In genomic region chr13:56159614-56160363, GRCm38 (mm10) we compare ENCODE assay signal across 7 mouse cellular contexts. TPM values are rescaled to one million over a fixed set of nuclear protein-coding genes. Genes with fewer than 3 reads are reported as not detected.
DNase-seq lines count a peak whose midpoint lies in the region; ATAC-seq and TF ChIP-seq lines count a peak whose summit lies in the region.

No protein-coding gene starts in this region.

- H3K4me2 ChIP-seq in hindbrain, embryonic 16.5 days (ENCODE audit: low read length), result no peak overlapping the region
- peak overlapping the region; percentile 23; the same call in 1 of the 2 replicates for H3K4me2 ChIP-seq in embryonic facial prominence, embryonic 12.5 days (replicated peaks)
- no peak overlapping the region for H3K4me2 ChIP-seq in liver, postnatal 0 days (ENCODE audit: low read depth, low read length)

- peak; percentile 62 for DNase-seq in hindbrain, embryonic 10.5 days (ENCODE audit: low spot score)
- no peak for DNase-seq in liver, postnatal 0 days
- DNase-seq in cerebellum, adult 8-10 months, result no peak
- DNase-seq in cerebellum, adult 2 months, result no peak

- peaks cover 24% of the 10 kb centered on the region for H3K4me1 ChIP-seq in hindbrain, embryonic 10.5 days (replicated peaks)
- no peaks in the 10 kb centered on the region; the same call in 1 of the 2 replicates for H3K4me1 ChIP-seq in hindbrain, embryonic 16.5 days (ENCODE audit: control insufficient read depth, insufficient read depth, low read depth, low read length)
- H3K4me1 ChIP-seq in E14TG2a.4 (replicated peaks; ENCODE audit: low read depth, low read length), result peaks cover 20% of the 10 kb centered on the region
- H3K4me1 ChIP-seq in embryonic facial prominence, embryonic 12.5 days, result peaks cover 38% of the 10 kb centered on the region
- peaks cover 18% of the 10 kb centered on the region; the same call in 1 of the 2 replicates for H3K4me1 ChIP-seq in liver, postnatal 0 days (ENCODE audit: insufficient read depth)
- H3K4me1 ChIP-seq in cerebellum, adult 2 months (ENCODE audit: control insufficient read depth, insufficient read depth, low read length), result no peaks in the 10 kb centered on the region

- TF ChIP-seq CTCF in E14TG2a.4 (conservative IDR thresholded peaks at IDR 0.05; ENCODE audit: low read length), result no peak
- no peak for TF ChIP-seq CTCF in liver, postnatal 0 days (IDR thresholded peaks at IDR 0.05; ENCODE audit: low read depth)
- no peak for TF ChIP-seq CTCF in cerebellum, adult 2 months (IDR thresholded peaks at IDR 0.05; ENCODE audit: borderline replicate concordance, insufficient read depth, low read depth, low read length)

- H3K9me3 ChIP-seq in hindbrain, embryonic 10.5 days, result no peaks in the 10 kb centered on the region
- H3K9me3 ChIP-seq in hindbrain, embryonic 16.5 days (ENCODE audit: control insufficient read depth, low read length), result no peaks in the 10 kb centered on the region
- H3K9me3 ChIP-seq in E14TG2a.4 (ENCODE audit: low read length), result no peaks in the 10 kb centered on the region
- no peaks in the 10 kb centered on the region for H3K9me3 ChIP-seq in embryonic facial prominence, embryonic 12.5 days
- H3K9me3 ChIP-seq in liver, postnatal 0 days (ENCODE audit: low read length), result no peaks in the 10 kb centered on the region

- H3K36me3 ChIP-seq in hindbrain, embryonic 10.5 days, result no peaks in the 10 kb centered on the region
- no peaks in the 10 kb centered on the region for H3K36me3 ChIP-seq in hindbrain, embryonic 16.5 days (ENCODE audit: control insufficient read depth, insufficient read depth, low read length)
- no peaks in the 10 kb centered on the region for H3K36me3 ChIP-seq in E14TG2a.4 (ENCODE audit: insufficient read depth, low read length)
- no peaks in the 10 kb centered on the region for H3K36me3 ChIP-seq in embryonic facial prominence, embryonic 12.5 days
- H3K36me3 ChIP-seq in liver, postnatal 0 days (replicated peaks; ENCODE audit: insufficient read depth, low read length), result no peaks in the 10 kb centered on the region

- H3K27ac ChIP-seq in hindbrain, embryonic 10.5 days, result peak overlapping the region; percentile 62
- no peak overlapping the region for H3K27ac ChIP-seq in hindbrain, embryonic 16.5 days (ENCODE audit: low read depth, low read length)
- peak overlapping the region; percentile 30 for H3K27ac ChIP-seq in embryonic facial prominence, embryonic 12.5 days
- peak overlapping the region; percentile 57; the same call in 1 of the 2 replicates for H3K27ac ChIP-seq in liver, postnatal 0 days (ENCODE audit: low read depth)
- no peak overlapping the region for H3K27ac ChIP-seq in cerebellum, adult 2 months (ENCODE audit: insufficient read depth, low read length)

- no peak for TF ChIP-seq POLR2A in cerebellum, adult 2 months (IDR thresholded peaks at IDR 0.05; ENCODE audit: borderline replicate concordance, insufficient read depth, low read length)

- no peak overlapping the region for H3K9ac ChIP-seq in hindbrain, embryonic 16.5 days (ENCODE audit: low read depth, low read length)
- 0 out of 2 replicates have a peak overlapping the region, but pooled peaks have one; percentile 7 for H3K9ac ChIP-seq in embryonic facial prominence, embryonic 12.5 days
- no peak overlapping the region for H3K9ac ChIP-seq in liver, postnatal 0 days (replicated peaks)

- no peaks in the 10 kb centered on the region for H3K27me3 ChIP-seq in hindbrain, embryonic 10.5 days (ENCODE audit: insufficient read depth, poor library complexity, severe bottlenecking)
- H3K27me3 ChIP-seq in hindbrain, embryonic 16.5 days (replicated peaks; ENCODE audit: control insufficient read depth, insufficient read depth, low read length), result 0 out of 2 replicates have a peak, but pooled peaks cover 2% of the 10 kb centered on the region
- peaks cover 59% of the 10 kb centered on the region for H3K27me3 ChIP-seq in E14TG2a.4 (ENCODE audit: insufficient read depth, low read length)
- H3K27me3 ChIP-seq in embryonic facial prominence, embryonic 12.5 days, result no peaks in the 10 kb centered on the region
- no peaks in the 10 kb centered on the region for H3K27me3 ChIP-seq in liver, postnatal 0 days (ENCODE audit: insufficient read depth, low read length)
- no peaks in the 10 kb centered on the region for H3K27me3 ChIP-seq in cerebellum, adult 2 months (ENCODE audit: control insufficient read depth, insufficient read depth, low read length)

- 51% methylated on average over 17 of the region's 17 CpGs for WGBS in hindbrain, embryonic 10.5 days
- WGBS in hindbrain, embryonic 16.5 days, result 67% methylated on average over 17 of the region's 17 CpGs
- WGBS in embryonic facial prominence, embryonic 12.5 days, result 9% methylated on average over 17 of the region's 17 CpGs
- 19% methylated on average over 17 of the region's 17 CpGs for WGBS in liver, postnatal 0 days (ENCODE audit: insufficient replicate concordance)
- 83% methylated on average over 17 of the region's 17 CpGs for whole genome bisulfite sequencing in cerebellum, adult 2 months

- no peak for ATAC-seq in hindbrain, embryonic 16.5 days
- no peak for ATAC-seq in embryonic facial prominence, embryonic 12.5 days (ENCODE audit: insufficient number of reproducible peaks, insufficient read depth, low FRiP score, low TSS enrichment)
- ATAC-seq in liver, postnatal 0 days, result peak; percentile 8; the same call in 1 of the 2 replicates

- no peak for TF ChIP-seq EP300 in liver, postnatal 0 days (IDR thresholded peaks at IDR 0.05; ENCODE audit: low read depth)

- no peak overlapping the region for H3K4me3 ChIP-seq in hindbrain, embryonic 10.5 days
- H3K4me3 ChIP-seq in hindbrain, embryonic 16.5 days (ENCODE audit: low read length), result no peak overlapping the region
- H3K4me3 ChIP-seq in E14TG2a.4 (replicated peaks; ENCODE audit: low read length), result peak overlapping the region; percentile 43; the same call in 1 of the 2 replicates
- H3K4me3 ChIP-seq in embryonic facial prominence, embryonic 12.5 days, result no peak overlapping the region
- H3K4me3 ChIP-seq in liver, postnatal 0 days (ENCODE audit: low read depth, low read length), result no peak overlapping the region
- H3K4me3 ChIP-seq in cerebellum, adult 2 months (replicated peaks; ENCODE audit: insufficient read depth, low read depth, low read length), result no peak overlapping the region

RNA-seq across cellular contexts. Expression of gene Tifab, which starts 18.9 kb away (rescaled TPM):
- polyA plus RNA-seq in hindbrain, embryonic 10.5 days (2016; fragmentation: Nextera tagmentation; extraction: Ambion mirVana), result 1.2 and 1.4 TPM in 2 replicates
- 1.0 and 1.3 TPM in 2 replicates for polyA plus RNA-seq in hindbrain, embryonic 16.5 days (2015; fragmentation: Nextera tagmentation; extraction: Ambion mirVana)
- 1.3 and 1.5 TPM in 2 replicates for polyA plus RNA-seq in embryonic facial prominence, embryonic 12.5 days (2016; fragmentation: Nextera tagmentation; extraction: Ambion mirVana)
- 6.8 and 8.2 TPM in 2 replicates for polyA plus RNA-seq in liver, postnatal 0 days (2015; fragmentation: Nextera tagmentation; extraction: Ambion mirVana)
- 0.73 and 0.84 TPM in 2 replicates for polyA plus RNA-seq in cerebellum, adult 2 months (2012; rRNA removed)

RNA-seq across cellular contexts. Expression of gene H2afy, which starts 23.6 kb away (rescaled TPM):
- polyA plus RNA-seq in hindbrain, embryonic 10.5 days (2016; fragmentation: Nextera tagmentation; extraction: Ambion mirVana), result 494 and 510 TPM in 2 replicates
- 239 and 258 TPM in 2 replicates for polyA plus RNA-seq in hindbrain, embryonic 16.5 days (2015; fragmentation: Nextera tagmentation; extraction: Ambion mirVana)
- 537 and 538 TPM in 2 replicates for polyA plus RNA-seq in embryonic facial prominence, embryonic 12.5 days (2016; fragmentation: Nextera tagmentation; extraction: Ambion mirVana)
- polyA plus RNA-seq in liver, postnatal 0 days (2015; fragmentation: Nextera tagmentation; extraction: Ambion mirVana), result 84.3 and 87.4 TPM in 2 replicates
- polyA plus RNA-seq in cerebellum, adult 2 months (2012; rRNA removed), result 152 and 166 TPM in 2 replicates

Comparison
In these comparisons a context has a peak if more than half of its experiments do, and no peak if none do; other contexts are left out.
1. H3K27ac ChIP-seq: peak in hindbrain, embryonic 10.5 days (single experiment), embryonic facial prominence, embryonic 12.5 days (single experiment) and liver, postnatal 0 days (single experiment); none in hindbrain, embryonic 16.5 days (single experiment) and cerebellum, adult 2 months (single experiment).